Mouse (Mus musculus): ENCODE results near the gene E330021D16Rik.

GRCm38 (mm10) chr6:136424166-136424565 is 8.8 kb upstream of the E330021D16Rik start:
- no peak for TF ChIP-seq CTCF (IDR thresholded peaks at IDR 0.05; ENCODE audit: low read depth)
- no peak for TF ChIP-seq EP300 (IDR thresholded peaks at IDR 0.05; ENCODE audit: low read depth)

Data from liver, embryonic 14.5 days (tissue).